Mouse (Mus musculus): ENCODE measurements around the gene Uhrf1bp1. TPM values are rescaled to one million over a fixed set of nuclear protein-coding genes. Genes with fewer than 3 reads are reported as not detected.
A peak's percentile ranks its signal among the peaks of the same experiment; 100 is the strongest.

Gene Uhrf1bp1
- total and polyA plus RNA-seq, 2 experiments from 2014 or later = 2.6 to 13.6 TPM

- no peak for TF ChIP-seq CTCF (IDR thresholded peaks at IDR 0.05; ENCODE audit: low read depth)
- Histone ChIP-seq H3K27ac (ENCODE audit: low read depth, low read length) (no peak overlapping the region), H3K4me2 (ENCODE audit: low read depth) (no peak overlapping the region), H3K36me3 (ENCODE audit: insufficient read depth) (no peaks in the 10 kb centered on the region), H3K9ac (no peak overlapping the region), H3K27me3 (ENCODE audit: insufficient read depth, low read length) (no peaks in the 10 kb centered on the region), H3K4me1 (ENCODE audit: insufficient read depth) (peaks cover 13% of the 10 kb centered on the region), H3K9me3 (ENCODE audit: low read length) (no peaks in the 10 kb centered on the region), H3K4me3 (ENCODE audit: low read depth, low read length) (no peak overlapping the region)
- ATAC-seq (no peak), DNase-seq (no peak)
- WGBS = 58% methylated on average over 4 of the region's 4 CpGs
Measured at GRCm38 (mm10) chr17:27940352-27940751, 84.1 kb downstream of the Uhrf1bp1 start.

DNA sequence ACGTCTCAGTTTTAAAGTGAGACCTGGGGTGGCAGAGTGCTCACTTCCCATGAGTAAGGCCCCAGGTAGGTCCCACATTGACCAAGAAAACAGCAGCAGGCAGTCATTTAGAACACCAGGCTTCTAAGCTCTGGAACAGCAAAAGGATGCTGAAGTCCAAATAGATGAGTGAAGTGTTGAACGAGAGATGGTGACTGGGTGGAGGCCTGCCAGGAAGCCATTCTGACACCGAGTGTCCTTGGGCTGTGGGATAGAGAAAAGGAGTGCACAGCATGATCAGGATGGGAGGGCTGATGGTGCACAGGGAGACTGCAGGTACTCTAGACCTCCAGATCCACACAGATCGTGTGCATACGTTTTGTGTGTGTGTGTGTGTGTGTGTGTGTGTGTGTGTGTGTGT, 84.9 kb downstream of the Uhrf1bp1 start:
- H3K36me3 ChIP-seq (ENCODE audit: insufficient read depth) = no peaks in the 10 kb centered on the region
- H3K27me3 ChIP-seq (ENCODE audit: insufficient read depth, low read length) = no peaks in the 10 kb centered on the region
- no peak overlapping the region for H3K4me3 ChIP-seq (ENCODE audit: low read depth, low read length)
- peaks cover 18% of the 10 kb centered on the region for H3K4me1 ChIP-seq (ENCODE audit: insufficient read depth)
- ATAC-seq (no peak), DNase-seq (no peak)
- no peak overlapping the region for H3K27ac ChIP-seq (ENCODE audit: low read depth, low read length)
- TF ChIP-seq CTCF (IDR thresholded peaks at IDR 0.05; ENCODE audit: low read depth) = no peak
- H3K9ac ChIP-seq = no peak overlapping the region
- H3K9me3 ChIP-seq (ENCODE audit: low read length) = no peaks in the 10 kb centered on the region
- no peak overlapping the region for H3K4me2 ChIP-seq (ENCODE audit: low read depth)
- WGBS = 76% methylated on average over 5 of the region's 5 CpGs

DNA sequence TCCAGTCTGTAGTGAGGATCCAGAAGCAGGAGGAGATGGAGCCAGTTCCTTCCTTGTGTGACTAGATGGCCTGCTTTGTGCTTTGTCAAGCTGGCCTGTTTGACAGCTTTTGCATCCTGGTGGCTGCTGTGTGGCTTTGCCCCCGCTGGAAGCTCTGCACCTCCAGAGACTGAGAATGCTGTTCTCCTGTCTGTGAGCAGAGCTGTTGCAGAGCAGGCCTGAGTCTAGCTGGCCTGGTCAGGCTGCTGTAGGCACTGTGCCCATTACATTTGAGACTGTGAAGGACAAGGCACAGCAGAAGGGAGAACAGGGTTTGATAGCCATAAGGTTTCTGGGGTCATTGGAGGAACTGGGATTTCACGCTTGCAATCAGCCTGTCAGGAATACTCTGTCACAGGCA, 85.5 kb downstream of the Uhrf1bp1 start:
- TF ChIP-seq CTCF (IDR thresholded peaks at IDR 0.05; ENCODE audit: low read depth) = no peak
- H3K4me3 ChIP-seq (ENCODE audit: low read depth, low read length) = no peak overlapping the region
- peaks cover 18% of the 10 kb centered on the region for H3K4me1 ChIP-seq (ENCODE audit: insufficient read depth)
- no peak overlapping the region for H3K9ac ChIP-seq
- H3K27ac ChIP-seq (ENCODE audit: low read depth, low read length) = no peak overlapping the region
- H3K27me3 ChIP-seq (ENCODE audit: insufficient read depth, low read length) = no peaks in the 10 kb centered on the region
- WGBS = 81% methylated on average over 2 of the region's 2 CpGs
- no peak for DNase-seq
- no peaks in the 10 kb centered on the region for H3K9me3 ChIP-seq (ENCODE audit: low read length)
- ATAC-seq = no peak
- H3K36me3 ChIP-seq (ENCODE audit: insufficient read depth) = no peaks in the 10 kb centered on the region
- H3K4me2 ChIP-seq (ENCODE audit: low read depth) = no peak overlapping the region

GRCm38 (mm10) chr17:27942131-27942530, 85.9 kb downstream of the Uhrf1bp1 start:
- 94% methylated on average over 4 of the region's 4 CpGs for WGBS

GRCm38 (mm10) chr17:27945546-27946216, 89.4 kb downstream of the Uhrf1bp1 start:
- no peak for TF ChIP-seq CTCF (IDR thresholded peaks at IDR 0.05; ENCODE audit: low read depth)
- peak; percentile 35 for DNase-seq
- no peak overlapping the region for H3K4me2 ChIP-seq (ENCODE audit: low read depth)
- WGBS = 11% methylated on average over 6 of the region's 6 CpGs
- H3K27ac ChIP-seq (ENCODE audit: low read depth, low read length) = peak overlapping the region; percentile 24
- no peaks in the 10 kb centered on the region for H3K27me3 ChIP-seq (ENCODE audit: insufficient read depth, low read length)
- H3K4me1 ChIP-seq (ENCODE audit: insufficient read depth) = 0 out of 2 replicates have a peak, but pooled peaks cover 5% of the 10 kb centered on the region
- H3K9ac ChIP-seq = no peak overlapping the region
- no peaks in the 10 kb centered on the region for H3K36me3 ChIP-seq (ENCODE audit: insufficient read depth)
- ATAC-seq = no peak
- no peak overlapping the region for H3K4me3 ChIP-seq (ENCODE audit: low read depth, low read length)
- H3K9me3 ChIP-seq (ENCODE audit: low read length) = no peaks in the 10 kb centered on the region

More at GRCm38 (mm10) chr17:27942131-27942530, 85.9 kb downstream of the Uhrf1bp1 start:
- Histone ChIP-seq H3K9ac (no peak overlapping the region), H3K9me3 (ENCODE audit: low read length) (no peaks in the 10 kb centered on the region), H3K36me3 (ENCODE audit: insufficient read depth) (no peaks in the 10 kb centered on the region), H3K4me1 (ENCODE audit: insufficient read depth) (peaks cover 18% of the 10 kb centered on the region), H3K4me2 (ENCODE audit: low read depth) (no peak overlapping the region), H3K27me3 (ENCODE audit: insufficient read depth, low read length) (no peaks in the 10 kb centered on the region), H3K4me3 (ENCODE audit: low read depth, low read length) (no peak overlapping the region), H3K27ac (ENCODE audit: low read depth, low read length) (no peak overlapping the region)
- DNase-seq = no peak
- TF ChIP-seq CTCF (IDR thresholded peaks at IDR 0.05; ENCODE audit: low read depth) = no peak
- no peak for ATAC-seq

GRCm38 (mm10) chr17:27946371-27946770, 90.1 kb downstream of the Uhrf1bp1 start:
- no peak overlapping the region for H3K9ac ChIP-seq
- no peak overlapping the region for H3K4me3 ChIP-seq (ENCODE audit: low read depth, low read length)
- H3K4me2 ChIP-seq (ENCODE audit: low read depth) = no peak overlapping the region
- peak overlapping the region; percentile 24; the same call in 1 of the 2 replicates for H3K27ac ChIP-seq (ENCODE audit: low read depth, low read length)
- H3K4me1 ChIP-seq (ENCODE audit: insufficient read depth) = 0 out of 2 replicates have a peak, but pooled peaks cover 5% of the 10 kb centered on the region
- DNase-seq = no peak
- ATAC-seq = no peak
- TF ChIP-seq CTCF (IDR thresholded peaks at IDR 0.05; ENCODE audit: low read depth) = no peak
- H3K36me3 ChIP-seq (ENCODE audit: insufficient read depth) = no peaks in the 10 kb centered on the region
- H3K9me3 ChIP-seq (ENCODE audit: low read length) = no peaks in the 10 kb centered on the region
- H3K27me3 ChIP-seq (ENCODE audit: insufficient read depth, low read length) = no peaks in the 10 kb centered on the region
- WGBS = 84% methylated on average over 8 of the region's 8 CpGs

DNA sequence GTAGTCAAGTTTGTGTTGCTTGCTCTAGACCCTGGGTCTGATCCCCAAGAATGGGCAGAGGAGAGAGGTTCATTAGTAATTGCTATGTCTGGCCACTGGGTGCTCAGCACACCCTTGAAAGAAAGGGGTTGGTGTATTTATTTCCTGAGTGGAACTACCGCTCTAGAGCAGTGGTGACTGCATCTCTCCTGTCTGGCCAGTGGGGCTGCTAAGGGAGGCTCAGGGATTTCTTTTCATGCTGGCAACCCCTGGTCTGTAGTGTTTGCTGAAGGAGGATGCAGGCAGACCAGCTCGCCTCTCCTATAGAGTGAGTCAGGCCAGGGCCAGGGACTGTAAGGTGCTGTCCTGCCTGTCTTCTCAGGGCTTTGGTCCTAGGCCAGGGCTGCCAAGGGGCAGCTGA, 90.9 kb downstream of the Uhrf1bp1 start:
- 65% methylated on average over 2 of the region's 2 CpGs for WGBS
- H3K4me1 ChIP-seq (ENCODE audit: insufficient read depth) = 0 out of 2 replicates have a peak, but pooled peaks cover 5% of the 10 kb centered on the region
- H3K36me3 ChIP-seq (ENCODE audit: insufficient read depth) = no peaks in the 10 kb centered on the region
- no peaks in the 10 kb centered on the region for H3K27me3 ChIP-seq (ENCODE audit: insufficient read depth, low read length)
- TF ChIP-seq CTCF (IDR thresholded peaks at IDR 0.05; ENCODE audit: low read depth) = no peak
- no peak overlapping the region for H3K9ac ChIP-seq
- H3K4me2 ChIP-seq (ENCODE audit: low read depth) = no peak overlapping the region
- 0 out of 2 replicates have a peak overlapping the region, but pooled peaks have one; percentile 15 for H3K27ac ChIP-seq (ENCODE audit: low read depth, low read length)
- H3K9me3 ChIP-seq (ENCODE audit: low read length) = no peaks in the 10 kb centered on the region
- no peak for DNase-seq
- no peak overlapping the region for H3K4me3 ChIP-seq (ENCODE audit: low read depth, low read length)
- ATAC-seq = no peak

Other genes starting within 250 kb of the Uhrf1bp1 start
- gene Nudt3, start 232.9 kb upstream of the Uhrf1bp1 start, total RNA-seq (2014; rRNA removed) = 324 and 329 TPM in 2 replicates
- 249 TPM in 2 replicates for gene Nudt3, start 232.9 kb upstream of the Uhrf1bp1 start, polyA plus RNA-seq (2015; fragmentation: Nextera tagmentation; extraction: Ambion mirVana)
- gene RPS10-NUDT3, start 221.2 kb upstream of the Uhrf1bp1 start, total RNA-seq (2014; rRNA removed) = not detected in 2 replicates
- not detected in 2 replicates for gene RPS10-NUDT3, start 221.2 kb upstream of the Uhrf1bp1 start, polyA plus RNA-seq (2015; fragmentation: Nextera tagmentation; extraction: Ambion mirVana)
- gene Rps10, start 219.8 kb upstream of the Uhrf1bp1 start, total RNA-seq (2014; rRNA removed) = 1,348 and 1,517 TPM in 2 replicates
- gene Rps10, start 219.8 kb upstream of the Uhrf1bp1 start, polyA plus RNA-seq (2015; fragmentation: Nextera tagmentation; extraction: Ambion mirVana) = 502 and 620 TPM in 2 replicates
- gene Pacsin1, start 200.9 kb upstream of the Uhrf1bp1 start, total RNA-seq (2014; rRNA removed) = 29.3 and 38.7 TPM in 2 replicates
- 42.5 and 62.5 TPM in 2 replicates for gene Pacsin1, start 200.9 kb upstream of the Uhrf1bp1 start, polyA plus RNA-seq (2015; fragmentation: Nextera tagmentation; extraction: Ambion mirVana)
- 2.3 and 3.5 TPM in 2 replicates for gene Spdef, start 127.5 kb upstream of the Uhrf1bp1 start, total RNA-seq (2014; rRNA removed)
- gene Spdef, start 127.5 kb upstream of the Uhrf1bp1 start, polyA plus RNA-seq (2015; fragmentation: Nextera tagmentation; extraction: Ambion mirVana) = 1.5 and 2.3 TPM in 2 replicates
- 63.6 and 70.5 TPM in 2 replicates for gene D17Wsu92e, start 35.8 kb upstream of the Uhrf1bp1 start, total RNA-seq (2014; rRNA removed)
- 8.6 and 9.4 TPM in 2 replicates for gene D17Wsu92e, start 35.8 kb upstream of the Uhrf1bp1 start, polyA plus RNA-seq (2015; fragmentation: Nextera tagmentation; extraction: Ambion mirVana)
- gene Snrpc, start 18.3 kb upstream of the Uhrf1bp1 start, total RNA-seq (2014; rRNA removed) = 137 and 204 TPM in 2 replicates
- gene Snrpc, start 18.3 kb upstream of the Uhrf1bp1 start, polyA plus RNA-seq (2015; fragmentation: Nextera tagmentation; extraction: Ambion mirVana) = 259 and 297 TPM in 2 replicates
- gene Anks1, start 52.9 kb downstream of the Uhrf1bp1 start, total RNA-seq (2014; rRNA removed) = 45.0 and 67.4 TPM in 2 replicates
- gene Anks1, start 52.9 kb downstream of the Uhrf1bp1 start, polyA plus RNA-seq (2015; fragmentation: Nextera tagmentation; extraction: Ambion mirVana) = 16.8 and 21.1 TPM in 2 replicates
- gene Taf11, start 53.4 kb downstream of the Uhrf1bp1 start, total RNA-seq (2014; rRNA removed) = 22.9 and 23.9 TPM in 2 replicates
- 53.1 and 60.6 TPM in 2 replicates for gene Taf11, start 53.4 kb downstream of the Uhrf1bp1 start, polyA plus RNA-seq (2015; fragmentation: Nextera tagmentation; extraction: Ambion mirVana)
- gene Tcp11, start 224.2 kb downstream of the Uhrf1bp1 start, total RNA-seq (2014; rRNA removed) = 4.3 and 7.2 TPM in 2 replicates
- gene Tcp11, start 224.2 kb downstream of the Uhrf1bp1 start, polyA plus RNA-seq (2015; fragmentation: Nextera tagmentation; extraction: Ambion mirVana) = 1.7 and 2.9 TPM in 2 replicates